Mouse (Mus musculus) left cerebral cortex, adult 2 months (tissue): Measurements from ENCODE around the gene Cd8a. TPM values are rescaled to one million over a fixed set of nuclear protein-coding genes. Genes with fewer than 3 reads are reported as not detected.

Experiments used
- DNase-seq, 2 experiments: peaks; one replicate each; pipeline ENCODE4 v3.0.0; 2021 to 2022; ENCODE audit warnings: low spot score in 2 of 2, mixed read lengths in 1 of 2; ENCODE audit errors: extremely low spot score in 1 of 2
- H3K27ac ChIP-seq: fragments of 200-600 bp; 2 replicates; pipeline ENCODE4 v1.8.1; 2022
- H3K4me3 ChIP-seq: fragments of 200-600 bp; 2 replicates; pipeline ENCODE4 v1.8.1; 2022
- CTCF ChIP-seq: fragments of 200-600 bp; IDR thresholded peaks from 2 replicates; pipeline ENCODE4 v1.8.1; 2022; ENCODE audit warnings: antibody characterized with exemption, mild to moderate bottlenecking, moderate library complexity
- intact Hi-C: fragments of 180-260 bp; cut with DNase I; formaldehyde crosslinking; loops from one replicate; pipeline ENCODE4 v1.15.1; 2025
- total RNA-seq, 2 experiments: library from RNA; stranded (reverse); gene quantifications; 2 replicates each; pipeline ENCODE4 v1.2.3; 2021

Cd8a gene
- total RNA-seq, 2 experiments from 2014 or later, result not detected

DNA sequence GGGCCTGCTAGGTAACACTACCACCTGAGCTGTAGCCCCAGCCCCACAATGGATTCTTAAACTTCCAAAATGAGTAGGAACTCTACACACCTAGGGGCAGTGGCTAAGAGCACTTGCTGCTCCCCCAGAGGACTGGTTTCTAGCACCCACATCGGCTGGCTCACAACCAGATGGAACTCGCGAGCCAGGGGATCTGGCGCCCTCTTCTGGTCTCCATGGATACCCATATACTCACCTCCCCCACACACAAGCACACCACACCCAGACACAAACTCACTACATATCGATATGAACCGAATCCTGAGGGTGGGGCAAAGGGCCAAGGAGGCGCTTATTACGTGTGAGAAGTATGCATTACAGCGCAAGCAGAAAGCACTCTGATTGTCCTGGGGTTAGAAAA, 25.2 kb upstream of the Cd8a start:
- DNase-seq, result no peak
- H3K4me3 ChIP-seq, result no peak overlapping the region
- no peak for TF ChIP-seq CTCF
- H3K27ac ChIP-seq, result no peak overlapping the region
- intact Hi-C loops, result no loop called here

DNA sequence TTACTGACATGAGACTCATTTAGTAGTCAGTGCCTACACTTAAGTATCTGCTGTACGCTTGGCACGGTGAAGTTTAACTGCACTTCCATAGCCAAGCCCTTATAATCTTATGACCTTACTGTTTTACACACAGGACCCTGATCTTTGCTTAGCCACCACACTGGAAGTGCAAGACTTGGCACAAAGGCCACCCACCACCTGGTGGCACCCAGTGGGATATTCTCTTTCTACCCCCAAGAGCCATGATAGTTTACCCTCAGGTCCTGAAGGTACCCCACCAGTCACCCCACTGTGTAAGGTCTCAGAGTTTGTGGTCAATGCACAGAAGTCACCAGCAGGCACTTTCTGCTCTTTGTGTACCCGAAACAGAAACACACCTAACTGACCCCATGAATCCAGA, 22.0 kb upstream of the Cd8a start:
- no peak for DNase-seq
- Histone ChIP-seq H3K27ac (no peak overlapping the region), H3K4me3 (no peak overlapping the region)
- intact Hi-C loops, result no loop called here
- no peak for TF ChIP-seq CTCF

DNA sequence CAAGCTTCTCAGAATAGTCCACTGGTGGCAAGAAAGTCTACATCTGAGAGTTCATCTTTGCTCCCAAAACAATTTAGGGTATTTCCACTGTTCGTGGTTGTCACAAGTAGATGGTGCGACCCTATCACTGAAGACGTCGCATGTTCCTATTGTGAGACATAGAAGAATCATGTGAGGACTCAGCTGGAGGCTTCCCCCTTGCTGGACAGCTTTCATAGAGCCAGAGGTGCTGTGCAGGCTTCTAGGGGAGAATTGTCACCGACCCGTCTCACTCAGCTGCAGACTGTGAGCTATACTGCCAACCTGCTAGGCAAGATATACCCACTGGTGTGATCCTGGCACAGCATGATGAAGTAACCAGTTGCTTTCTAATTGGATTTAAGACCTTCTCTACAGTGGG, 21.0 kb upstream of the Cd8a start:
- intact Hi-C loops, result no loop called here
- TF ChIP-seq CTCF, result no peak
- DNase-seq, result no peak
- Histone ChIP-seq H3K4me3 (no peak overlapping the region), H3K27ac (no peak overlapping the region)

- intact Hi-C loops, result no loop called here
- TF ChIP-seq CTCF, result no peak
- Histone ChIP-seq H3K27ac (no peak overlapping the region), H3K4me3 (no peak overlapping the region)
- DNase-seq, result no peak
Observed at GRCm38 (mm10) chr6:71352866-71353427, 20.3 kb upstream of the Cd8a start.

- no peak for DNase-seq
- intact Hi-C loops, result no loop called here
- H3K4me3 ChIP-seq, result no peak overlapping the region
- no peak for TF ChIP-seq CTCF
- H3K27ac ChIP-seq, result no peak overlapping the region
Observed at GRCm38 (mm10) chr6:71353722-71354121, 19.5 kb upstream of the Cd8a start.

DNA sequence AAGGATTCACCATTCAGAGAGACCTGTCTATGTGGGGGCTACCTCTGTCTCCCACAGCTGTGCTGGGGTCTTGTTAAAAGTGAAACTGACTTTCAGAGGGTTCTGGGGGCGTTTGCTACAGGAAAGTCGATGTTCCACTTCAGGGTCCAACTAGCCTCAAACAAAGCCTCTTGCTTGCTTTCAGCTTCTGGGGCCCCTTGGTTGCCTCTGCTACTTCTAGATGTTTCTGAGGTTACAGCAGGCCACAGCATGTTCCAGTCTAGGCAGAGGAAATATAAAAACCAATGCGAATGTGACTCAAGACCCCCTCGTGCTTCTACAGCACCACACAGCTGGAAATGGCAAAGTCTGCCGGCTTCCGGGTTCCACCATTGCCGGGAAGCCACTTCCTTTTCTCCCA, 15.7 kb upstream of the Cd8a start:
- H3K4me3 ChIP-seq, result no peak overlapping the region
- intact Hi-C loops, result no loop called here
- H3K27ac ChIP-seq, result no peak overlapping the region
- DNase-seq, result no peak
- TF ChIP-seq CTCF, result no peak

GRCm38 (mm10) chr6:71360221-71360620, 13.0 kb upstream of the Cd8a start:
- TF ChIP-seq CTCF, result no peak
- intact Hi-C loops, result no loop called here
- Histone ChIP-seq H3K27ac (no peak overlapping the region), H3K4me3 (no peak overlapping the region)
- DNase-seq, result no peak

DNA sequence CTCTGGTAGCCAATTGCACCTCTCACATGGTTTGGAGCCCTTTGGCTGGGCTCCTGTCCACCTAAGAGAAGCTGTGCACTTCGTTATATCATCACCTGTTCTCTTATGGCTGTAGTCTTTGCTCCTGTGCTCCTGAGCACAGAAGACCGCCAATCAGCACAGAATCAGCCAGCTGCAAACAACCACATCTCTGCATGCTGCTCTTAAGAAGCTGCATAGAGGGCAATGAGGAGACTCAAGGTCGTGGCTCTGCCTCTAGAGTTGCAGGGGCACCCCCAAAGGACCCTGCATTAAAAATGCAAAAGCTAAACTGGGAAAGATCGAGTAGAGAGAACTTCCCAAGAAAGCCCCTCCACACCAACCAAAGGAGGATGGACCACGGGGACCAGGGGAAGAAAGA, 12.5 kb upstream of the Cd8a start:
- no peak for DNase-seq
- Histone ChIP-seq H3K27ac (no peak overlapping the region), H3K4me3 (no peak overlapping the region)
- intact Hi-C loops, result no loop called here
- no peak for TF ChIP-seq CTCF

GRCm38 (mm10) chr6:71361156-71361670, 12.0 kb upstream of the Cd8a start:
- TF ChIP-seq CTCF, result no peak
- Histone ChIP-seq H3K4me3 (no peak overlapping the region), H3K27ac (no peak overlapping the region)
- intact Hi-C loops, result no loop called here
- no peak for DNase-seq

GRCm38 (mm10) chr6:71363995-71364394, 9.2 kb upstream of the Cd8a start:
- no peak for DNase-seq
- no peak overlapping the region for H3K4me3 ChIP-seq
- intact Hi-C loops, result no loop called here
- no peak overlapping the region for H3K27ac ChIP-seq
- TF ChIP-seq CTCF, result no peak

- Histone ChIP-seq H3K27ac (no peak overlapping the region), H3K4me3 (no peak overlapping the region)
- TF ChIP-seq CTCF, result no peak
- no peak for DNase-seq
- intact Hi-C loops, result no loop called here
Observed at GRCm38 (mm10) chr6:71369416-71369815, 3.8 kb upstream of the Cd8a start.

DNA sequence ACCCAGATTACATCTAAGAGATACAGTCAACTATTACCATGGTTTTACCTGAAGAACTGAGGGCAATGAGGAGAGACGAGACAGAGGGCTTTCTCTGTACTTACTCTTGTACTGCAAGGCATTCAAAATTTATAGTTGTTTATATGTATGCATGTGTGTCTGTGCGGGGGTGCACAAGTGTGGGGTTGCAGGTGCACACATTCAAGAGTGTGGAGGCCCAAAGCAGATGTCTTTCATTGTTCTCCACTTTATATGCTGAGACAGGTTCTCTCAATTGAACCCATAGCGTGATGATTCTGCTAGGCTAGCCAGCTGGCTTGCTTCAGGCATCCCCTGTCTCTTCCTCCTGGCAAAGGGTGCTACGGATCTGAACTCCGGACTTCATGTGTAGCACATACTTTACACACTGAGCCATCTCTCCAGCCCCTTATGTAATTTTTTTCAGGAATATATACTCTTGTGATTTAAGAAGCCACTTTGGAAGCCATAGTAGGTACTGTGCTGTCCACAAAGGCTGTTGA, 2.1 kb upstream of the Cd8a start:
- Histone ChIP-seq H3K4me3 (no peak overlapping the region), H3K27ac (no peak overlapping the region)
- DNase-seq, result no peak
- intact Hi-C loops, result no loop called here
- no peak for TF ChIP-seq CTCF

DNA sequence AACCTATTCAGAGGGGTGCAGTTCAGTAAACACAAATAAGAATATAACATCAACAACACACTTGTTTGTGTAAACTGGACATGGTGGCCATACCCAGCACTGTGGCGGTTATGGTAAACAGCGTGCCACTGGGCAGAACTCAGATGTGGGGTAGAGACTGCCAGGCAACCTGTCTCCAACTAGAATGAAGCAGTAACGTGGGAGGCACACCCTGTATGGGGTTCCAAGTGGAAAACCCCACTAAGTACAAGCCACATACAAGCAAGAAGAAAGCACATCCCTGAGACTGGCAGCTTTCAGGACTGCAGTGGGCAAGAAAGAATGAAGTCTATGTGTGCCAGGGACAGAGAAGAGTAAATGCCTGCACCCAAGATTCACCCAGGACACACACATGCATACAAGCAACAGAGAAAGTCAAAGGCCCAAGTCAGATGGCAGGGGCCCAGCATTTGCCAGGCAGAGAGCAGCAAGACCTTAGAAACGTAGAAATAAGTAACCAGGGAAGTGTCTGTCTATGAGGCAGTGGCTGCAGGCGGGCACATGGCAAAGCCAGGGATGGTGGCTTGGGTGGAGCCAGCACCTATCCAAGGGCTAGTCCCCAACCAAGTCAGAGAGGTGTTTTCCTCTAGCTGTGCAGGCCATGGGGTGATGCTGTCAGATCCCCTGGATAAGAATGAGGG, 1.0 kb upstream of the Cd8a start:
- no peak for TF ChIP-seq CTCF
- H3K4me3 ChIP-seq, result no peak overlapping the region
- no peak for DNase-seq
- intact Hi-C loops, result no loop called here
- H3K27ac ChIP-seq, result no peak overlapping the region
